Mouse (Mus musculus) frontal cortex, adult 2 months (tissue): ENCODE results near the gene Piwil1. TPM values are rescaled to one million over a fixed set of nuclear protein-coding genes. Genes with fewer than 3 reads are reported as not detected.
"Not testable (repeated sequence)": the region's sequence is repeated elsewhere in the genome, so short reads cannot be mapped to it uniquely, and the experiment has no call there.

Source experiments
- DNase-seq, 2 experiments: peaks; one replicate each; pipeline ENCODE4 v3.0.0; 2022; ENCODE audit warnings: low spot score in 1 of 2; ENCODE audit errors: extremely low spot score in 1 of 2
- polyA plus RNA-seq: library from polyadenylated mRNA; depleted of rRNA; stranded (reverse); fragments of >200 nt; gene quantifications from 2 replicates; pipeline ENCODE4 v1.2.3, GENCODE M21; 2012

Piwil1 gene
- polyA plus RNA-seq, 1 experiment: 0.06 TPM

GRCm38 (mm10) chr5:128708929-128709328, 6.6 kb downstream of the Piwil1 start:
- no peak for DNase-seq

DNA sequence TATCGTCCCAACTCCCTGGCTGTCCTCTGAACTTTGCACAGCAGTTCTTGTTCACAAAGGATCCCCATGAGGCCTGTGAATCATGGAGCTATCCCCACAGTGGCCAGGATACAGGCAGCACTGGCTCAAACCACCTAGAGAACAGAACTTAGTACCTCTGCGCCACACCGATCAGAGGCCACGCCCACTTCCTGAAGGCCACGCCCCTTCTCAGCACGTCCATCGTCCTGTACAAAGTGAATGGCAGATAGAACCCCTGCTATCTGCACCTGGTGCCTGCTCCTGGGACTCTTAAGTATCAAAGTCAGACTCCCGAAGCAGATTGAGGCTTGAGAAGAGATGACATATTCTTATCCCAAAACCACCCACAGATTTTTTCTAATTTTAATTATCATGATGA, 8.3 kb downstream of the Piwil1 start:
- no peak for DNase-seq

GRCm38 (mm10) chr5:128711847-128712246, 9.5 kb downstream of the Piwil1 start:
- peak in 1 of 2 experiments; percentile 47 for DNase-seq

GRCm38 (mm10) chr5:128715171-128715570, 12.8 kb downstream of the Piwil1 start:
- no peak for DNase-seq

DNA sequence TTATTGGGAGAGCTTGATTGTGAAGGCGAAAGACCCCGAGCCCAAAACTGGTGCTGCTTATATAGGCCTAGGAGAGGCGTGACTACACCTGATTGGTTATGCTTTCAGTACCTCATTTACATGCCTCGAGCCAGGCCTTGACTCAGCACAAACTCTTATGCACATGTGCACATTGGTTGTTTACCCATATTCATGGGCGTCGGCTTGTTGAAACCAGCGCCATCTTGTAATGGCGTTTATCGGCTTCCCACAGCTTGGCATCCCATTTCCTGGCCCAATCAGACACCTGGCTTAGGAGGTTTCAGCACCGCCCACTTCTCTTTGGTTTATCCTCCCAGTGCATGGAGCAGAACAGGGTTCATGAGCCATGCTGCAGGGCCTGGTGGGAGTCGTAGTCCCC, 18.1 kb downstream of the Piwil1 start:
- DNase-seq: not testable (repeated sequence)

DNA sequence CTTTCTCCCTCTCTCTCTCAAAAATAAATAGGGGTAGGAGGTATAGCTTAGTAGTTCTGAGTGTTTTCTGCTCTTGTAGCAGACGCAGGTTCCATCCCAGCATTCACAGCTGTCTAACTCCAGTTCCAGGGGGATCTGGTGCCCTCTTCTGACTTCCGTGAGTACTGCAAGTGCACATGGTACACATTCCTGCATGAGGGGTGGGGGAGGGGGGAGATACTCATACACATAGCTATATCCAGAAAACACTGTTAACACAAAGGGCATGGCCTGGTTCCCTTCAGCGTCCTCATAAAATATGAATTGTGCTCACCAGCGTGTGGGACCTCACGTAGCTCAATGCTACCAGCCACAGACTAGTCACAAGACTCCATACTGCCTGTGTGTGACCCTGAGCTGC, 27.0 kb downstream of the Piwil1 start:
- DNase-seq: no peak

DNA sequence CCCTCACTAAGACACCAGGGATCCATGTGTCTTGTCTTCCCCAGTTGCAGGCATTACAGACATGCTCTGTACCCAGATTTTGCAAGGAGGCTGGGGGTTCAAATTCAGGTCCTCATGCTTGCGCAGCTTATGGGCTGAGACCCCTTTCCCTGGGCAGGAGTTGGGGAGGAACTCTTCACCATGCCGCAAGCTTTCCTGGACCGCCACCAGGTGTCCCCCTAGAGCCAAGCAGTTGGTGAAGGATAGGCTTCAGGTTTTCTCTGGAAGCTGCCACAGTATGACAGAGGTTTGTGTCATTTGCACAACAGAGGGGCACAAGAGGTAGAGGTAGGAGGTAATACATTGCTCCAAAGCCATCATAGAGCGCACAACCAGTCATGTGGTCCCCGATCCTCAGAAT, 28.3 kb downstream of the Piwil1 start:
- DNase-seq: peak in 1 of 2 experiments; percentile 52

DNA sequence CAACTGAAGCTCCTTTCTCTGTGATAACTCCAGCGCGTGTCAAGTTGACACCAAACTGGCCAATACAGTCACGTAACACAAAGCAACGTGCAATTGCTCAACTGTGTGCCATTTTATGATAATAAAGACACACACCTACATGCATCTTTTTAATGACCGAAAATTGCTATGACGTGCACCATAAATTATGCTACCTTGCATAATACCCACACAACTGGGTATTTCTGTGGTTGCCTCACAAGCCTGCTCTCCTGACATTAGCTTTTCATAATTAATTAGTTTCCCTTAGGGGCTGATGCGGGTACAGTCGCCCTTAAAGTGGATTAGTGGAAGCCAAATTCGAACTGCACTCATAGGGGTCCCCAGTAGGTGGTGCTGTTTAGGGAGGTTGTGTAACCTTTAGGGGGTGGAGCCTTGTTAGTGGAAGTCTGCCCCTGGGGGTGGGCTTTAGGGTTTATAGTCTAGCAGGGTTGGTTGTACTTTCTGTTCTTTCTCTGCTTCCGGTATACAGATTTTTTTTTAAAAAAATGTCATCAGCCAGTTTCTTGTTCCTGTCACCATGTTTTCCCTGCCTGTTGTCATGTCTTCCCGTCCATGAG, 30.2 kb downstream of the Piwil1 start:
- DNase-seq: no peak

- DNase-seq: peak in 1 of 2 experiments; percentile 76
Measured at GRCm38 (mm10) chr5:128733955-128734354, 31.6 kb downstream of the Piwil1 start.

DNA sequence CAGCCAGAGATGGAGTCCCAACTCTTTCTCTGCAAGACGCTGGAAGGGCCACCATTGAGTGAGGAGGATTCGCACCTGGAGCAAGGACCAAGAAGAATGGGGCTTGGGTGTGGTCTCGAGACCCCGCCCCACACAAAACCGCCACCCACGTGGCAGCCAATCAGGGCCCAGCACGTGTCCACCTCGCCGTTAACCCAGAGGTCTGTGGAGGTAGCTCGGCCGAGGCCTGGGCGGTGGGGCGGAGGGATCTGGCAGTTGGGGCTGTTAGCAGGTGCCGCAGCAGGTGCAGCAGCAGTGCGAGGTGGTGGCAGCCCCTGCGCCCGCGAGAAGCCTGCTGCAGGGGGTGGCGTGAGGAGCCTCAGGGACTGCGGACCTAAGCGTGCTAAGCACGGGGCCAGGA, 33.6 kb downstream of the Piwil1 start:
- no peak for DNase-seq

GRCm38 (mm10) chr5:128739168-128739837, 37.0 kb downstream of the Piwil1 start:
- DNase-seq: no peak

DNA sequence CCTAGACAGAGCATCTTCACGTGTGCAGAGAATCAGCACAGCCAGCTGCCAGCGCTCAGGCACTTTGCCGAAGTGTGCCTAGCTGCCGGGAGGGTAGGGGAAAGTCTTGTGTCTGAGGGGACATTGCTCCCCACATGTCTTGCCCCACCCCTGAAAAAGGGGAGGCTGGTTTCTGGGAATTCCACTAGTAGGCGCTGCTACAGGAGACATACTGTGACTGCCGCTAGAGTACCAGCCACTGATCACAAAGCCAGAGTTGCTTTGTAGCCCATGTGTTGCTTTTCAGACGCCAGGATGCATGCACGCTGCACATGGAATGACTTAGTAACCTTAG, 37.5 kb downstream of the Piwil1 start:
- DNase-seq: no peak

DNA sequence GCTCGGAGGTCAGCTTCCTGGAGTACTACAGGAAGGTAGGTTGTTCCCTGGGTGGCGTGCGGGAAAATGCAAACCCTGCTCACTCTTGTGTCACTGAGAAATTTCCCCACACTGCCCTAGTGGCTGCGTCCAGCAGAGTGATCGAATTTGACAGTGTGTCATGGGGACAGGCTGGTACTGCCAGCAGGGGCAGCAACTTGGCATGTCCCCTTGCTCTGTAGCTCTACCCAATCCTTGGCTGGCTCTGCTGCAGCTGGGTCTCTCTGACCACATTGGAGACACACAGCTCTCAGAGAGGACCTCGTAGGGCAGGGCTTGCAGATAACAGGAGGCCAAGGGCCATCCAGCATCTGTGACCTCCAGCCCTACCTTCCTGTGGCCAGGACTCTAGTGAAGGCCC, 42.0 kb downstream of the Piwil1 start:
- DNase-seq: no peak

DNA sequence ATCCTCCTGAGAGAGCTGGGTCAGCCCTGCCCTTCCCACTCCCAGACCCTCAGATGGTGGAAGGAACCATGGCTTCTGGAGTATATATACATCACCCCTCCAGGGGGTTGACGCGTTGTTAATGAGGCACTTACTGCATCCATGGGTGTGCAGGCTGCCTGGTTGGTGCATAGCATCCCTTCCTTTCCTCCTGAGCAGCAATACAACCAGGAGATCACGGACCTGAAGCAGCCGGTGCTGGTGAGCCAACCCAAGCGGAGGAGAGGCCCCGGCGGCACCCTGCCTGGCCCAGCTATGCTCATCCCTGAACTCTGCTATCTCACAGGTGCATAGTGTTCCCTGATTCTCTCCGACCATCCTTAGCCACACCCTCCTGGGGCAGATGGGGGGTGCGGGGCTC, 42.9 kb downstream of the Piwil1 start:
- no peak for DNase-seq

GRCm38 (mm10) chr5:128746261-128746660, 43.9 kb downstream of the Piwil1 start:
- peak; percentile 36 to 48 for DNase-seq

- DNase-seq: no peak
Measured at GRCm38 (mm10) chr5:128761118-128761517, 58.8 kb downstream of the Piwil1 start.

- DNase-seq: no peak
Measured at GRCm38 (mm10) chr5:128769026-128769631, 66.8 kb downstream of the Piwil1 start.

- no peak for DNase-seq
Measured at GRCm38 (mm10) chr5:128776386-128776785, 74.1 kb downstream of the Piwil1 start.

DNA sequence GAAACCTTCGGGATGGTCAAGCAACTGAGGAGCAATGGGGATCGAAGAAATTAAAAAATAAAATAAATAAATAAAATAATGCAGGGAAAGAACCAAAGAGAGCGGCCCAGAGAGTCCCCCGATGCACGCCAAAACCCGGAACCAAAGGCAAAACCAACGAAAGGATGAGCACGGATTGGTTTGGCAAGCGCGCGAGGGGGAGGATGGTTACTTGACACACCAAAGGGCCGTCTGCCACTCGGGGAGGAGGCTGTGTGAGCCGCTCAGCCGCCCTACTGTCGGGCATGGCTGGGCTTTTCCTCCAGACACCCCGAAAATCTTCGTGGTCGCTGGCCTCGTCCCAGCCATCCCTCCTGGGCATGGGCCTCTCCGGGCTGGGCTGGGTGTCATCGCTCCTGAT, 79.3 kb downstream of the Piwil1 start:
- DNase-seq: no peak

GRCm38 (mm10) chr5:128800592-128800991, 98.3 kb downstream of the Piwil1 start:
- no peak for DNase-seq
